ENCODE assay signal across 30 mouse cellular contexts in genomic region chr17:64286836-64287235, GRCm38 (mm10).
"Had no signal": no experiment of that assay in that cellular context is flagged by ENCODE, and none has a peak within 500 bp of the region (broad histone marks: within the 10 kb centered on the region; RNA-seq: fewer than 3 reads in every experiment).

No protein-coding gene starts in this region.

- H3K4me2 ChIP-seq: limb, embryonic 12.5 days; limb, embryonic 13.5 days; limb, embryonic 15.5 days; liver, embryonic 11.5 days; liver, embryonic 12.5 days; liver, embryonic 13.5 days; liver, embryonic 15.5 days; lung, embryonic 14.5 days; lung, embryonic 15.5 days; midbrain, embryonic 12.5 days; midbrain, embryonic 13.5 days; midbrain, embryonic 15.5 days; neural tube, embryonic 12.5 days; neural tube, embryonic 13.5 days had no signal

- DNase-seq: left cerebral cortex, postnatal 4 days; liver; liver, embryonic 13.5 days; liver, postnatal 0 days; lung, adult 18-20 months; lung, adult 2 months; lung, embryonic 14.5 days; lung, postnatal 14 days; lung, postnatal 36 days; lung, postnatal 4 days; midbrain, embryonic 14.5 days had no signal

- H3K4me3 ChIP-seq: limb, embryonic 10.5 days; limb, embryonic 12.5 days; limb, embryonic 13.5 days; limb, embryonic 15.5 days; liver, embryonic 12.5 days; liver, embryonic 13.5 days; liver, embryonic 15.5 days; lung, embryonic 15.5 days; megakaryocyte, embryonic 14.5 days; midbrain, embryonic 12.5 days; midbrain, embryonic 13.5 days; midbrain, embryonic 15.5 days; myocyte; neural tube, embryonic 12.5 days; neural tube, embryonic 13.5 days had no signal

- H3K4me1 ChIP-seq: limb, embryonic 10.5 days; limb, embryonic 12.5 days; limb, embryonic 13.5 days; limb, embryonic 15.5 days; liver, embryonic 12.5 days; liver, embryonic 13.5 days; liver, embryonic 15.5 days; lung, embryonic 15.5 days; megakaryocyte, embryonic 14.5 days; midbrain, embryonic 12.5 days; midbrain, embryonic 13.5 days; midbrain, embryonic 15.5 days; neural tube, embryonic 12.5 days; neural tube, embryonic 13.5 days had no signal

- H3K9me3 ChIP-seq: limb, embryonic 10.5 days; limb, embryonic 12.5 days; limb, embryonic 13.5 days; limb, embryonic 15.5 days; liver, embryonic 12.5 days; liver, embryonic 13.5 days; liver, embryonic 15.5 days; lung, embryonic 15.5 days; megakaryocyte, embryonic 14.5 days; midbrain, embryonic 12.5 days; midbrain, embryonic 13.5 days; midbrain, embryonic 15.5 days; neural tube, embryonic 12.5 days; neural tube, embryonic 13.5 days had no signal

- ATAC-seq: liver, embryonic 12.5 days; liver, postnatal 0 days; lung, postnatal 0 days; midbrain, embryonic 13.5 days; midbrain, embryonic 15.5 days; midbrain, embryonic 16.5 days had no signal

- H3K9ac ChIP-seq: limb, embryonic 12.5 days; limb, embryonic 13.5 days; limb, embryonic 15.5 days; liver, embryonic 12.5 days; liver, embryonic 13.5 days; liver, embryonic 14.5 days; liver, embryonic 15.5 days; liver, postnatal 0 days; lung, embryonic 14.5 days; lung, embryonic 15.5 days; midbrain, embryonic 12.5 days; midbrain, embryonic 13.5 days; midbrain, embryonic 15.5 days; neural tube, embryonic 12.5 days; neural tube, embryonic 13.5 days had no signal

- H3K27ac ChIP-seq: limb, embryonic 10.5 days; limb, embryonic 12.5 days; limb, embryonic 13.5 days; limb, embryonic 15.5 days; liver, embryonic 12.5 days; liver, embryonic 13.5 days; liver, embryonic 14.5 days; liver, embryonic 15.5 days; lung, embryonic 15.5 days; macrophage; midbrain, embryonic 12.5 days; midbrain, embryonic 13.5 days; midbrain, embryonic 15.5 days; neural tube, embryonic 12.5 days; neural tube, embryonic 13.5 days had no signal

- H3K27me3 ChIP-seq: limb, embryonic 12.5 days; limb, embryonic 13.5 days; limb, embryonic 15.5 days; liver, embryonic 12.5 days; liver, embryonic 13.5 days; liver, embryonic 15.5 days; lung, embryonic 15.5 days; megakaryocyte, embryonic 14.5 days; midbrain, embryonic 12.5 days; midbrain, embryonic 13.5 days; midbrain, embryonic 15.5 days; neural tube, embryonic 12.5 days; neural tube, embryonic 13.5 days had no signal
